Mouse (Mus musculus) E14TG2a.4 (cell line): Measurements from ENCODE around the gene Grik3.
A peak's percentile ranks its signal among the peaks of the same experiment; 100 is the strongest.

Source experiments
- H3K27me3 ChIP-seq: 2 replicates; pipeline ENCODE4 v1.6.1; 2014; ENCODE audit warnings: low read length, control low read depth; ENCODE audit not compliant: insufficient read depth
- H3K36me3 ChIP-seq: 2 replicates; pipeline ENCODE4 v1.6.1; 2014; ENCODE audit warnings: low read length, control low read depth; ENCODE audit not compliant: insufficient read depth
- H3K4me1 ChIP-seq: replicated peaks from 2 replicates; pipeline ENCODE4 v1.6.1; 2014; ENCODE audit warnings: low read depth, low read length, control low read depth
- H3K4me3 ChIP-seq: replicated peaks from 2 replicates; pipeline ENCODE4 v1.5.1; 2014; ENCODE audit warnings: mild to moderate bottlenecking, low read length
- H3K9me3 ChIP-seq: 2 replicates; pipeline ENCODE4 v1.6.1; 2014; ENCODE audit warnings: low read length, control low read depth
- CTCF ChIP-seq: conservative IDR thresholded peaks from 2 replicates; pipeline ENCODE4 v1.5.1; 2014; ENCODE audit warnings: low read length
- NANOG ChIP-seq: IDR thresholded peaks from 2 replicates; pipeline ENCODE4 v1.6.1; 2014; ENCODE audit warnings: borderline replicate concordance, low read length, mixed read lengths
- POU5F1 ChIP-seq: IDR thresholded peaks from 2 replicates; pipeline ENCODE4 v1.6.1; 2014; ENCODE audit warnings: low read length, borderline replicate concordance

The Grik3 gene

DNA sequence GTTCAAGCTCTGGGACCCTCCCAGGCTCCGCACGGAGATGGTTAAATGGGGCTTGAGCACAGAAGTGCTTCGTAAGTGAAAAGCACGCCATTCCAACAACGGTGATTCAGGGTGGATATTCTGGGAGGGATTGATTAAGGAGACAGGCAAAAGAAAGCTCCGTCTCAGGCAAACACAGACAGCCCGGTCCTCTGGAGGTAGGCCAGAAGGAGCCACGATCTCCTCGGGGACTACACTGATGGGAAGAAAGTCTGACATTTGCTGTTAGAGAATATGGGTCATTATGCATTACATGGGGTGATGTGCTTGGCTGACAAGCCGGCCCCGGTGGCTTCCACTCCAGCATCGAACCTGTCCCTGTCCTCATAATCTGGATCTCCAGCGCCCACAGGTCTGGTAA is 146.9 kb downstream of the Grik3 start:
- no peaks in the 10 kb centered on the region for H3K27me3 ChIP-seq
- TF ChIP-seq POU5F1 (no peak), NANOG (no peak), CTCF (no peak)
- peaks cover 50% of the 10 kb centered on the region for H3K36me3 ChIP-seq
- H3K4me3 ChIP-seq, result no peak overlapping the region
- H3K4me1 ChIP-seq, result peaks cover 38% of the 10 kb centered on the region
- H3K9me3 ChIP-seq, result no peaks in the 10 kb centered on the region

- Histone ChIP-seq H3K4me3 (no peak overlapping the region), H3K27me3 (peaks cover 3% of the 10 kb centered on the region; the same call in 1 of the 2 replicates), H3K36me3 (peaks cover 40% of the 10 kb centered on the region), H3K9me3 (no peaks in the 10 kb centered on the region), H3K4me1 (peaks cover 12% of the 10 kb centered on the region)
- no peak for TF ChIP-seq NANOG
- TF ChIP-seq POU5F1, result no peak
- no peak for TF ChIP-seq CTCF
Observed at GRCm38 (mm10) chr4:125640520-125640919, 150.0 kb downstream of the Grik3 start.

GRCm38 (mm10) chr4:125640921-125641663 is 150.6 kb downstream of the Grik3 start:
- peaks cover 3% of the 10 kb centered on the region; the same call in 1 of the 2 replicates for H3K27me3 ChIP-seq
- H3K36me3 ChIP-seq, result peaks cover 40% of the 10 kb centered on the region
- no peak for TF ChIP-seq POU5F1
- TF ChIP-seq NANOG, result no peak
- TF ChIP-seq CTCF, result no peak
- H3K4me1 ChIP-seq, result peaks cover 10% of the 10 kb centered on the region
- H3K9me3 ChIP-seq, result no peaks in the 10 kb centered on the region
- no peak overlapping the region for H3K4me3 ChIP-seq

DNA sequence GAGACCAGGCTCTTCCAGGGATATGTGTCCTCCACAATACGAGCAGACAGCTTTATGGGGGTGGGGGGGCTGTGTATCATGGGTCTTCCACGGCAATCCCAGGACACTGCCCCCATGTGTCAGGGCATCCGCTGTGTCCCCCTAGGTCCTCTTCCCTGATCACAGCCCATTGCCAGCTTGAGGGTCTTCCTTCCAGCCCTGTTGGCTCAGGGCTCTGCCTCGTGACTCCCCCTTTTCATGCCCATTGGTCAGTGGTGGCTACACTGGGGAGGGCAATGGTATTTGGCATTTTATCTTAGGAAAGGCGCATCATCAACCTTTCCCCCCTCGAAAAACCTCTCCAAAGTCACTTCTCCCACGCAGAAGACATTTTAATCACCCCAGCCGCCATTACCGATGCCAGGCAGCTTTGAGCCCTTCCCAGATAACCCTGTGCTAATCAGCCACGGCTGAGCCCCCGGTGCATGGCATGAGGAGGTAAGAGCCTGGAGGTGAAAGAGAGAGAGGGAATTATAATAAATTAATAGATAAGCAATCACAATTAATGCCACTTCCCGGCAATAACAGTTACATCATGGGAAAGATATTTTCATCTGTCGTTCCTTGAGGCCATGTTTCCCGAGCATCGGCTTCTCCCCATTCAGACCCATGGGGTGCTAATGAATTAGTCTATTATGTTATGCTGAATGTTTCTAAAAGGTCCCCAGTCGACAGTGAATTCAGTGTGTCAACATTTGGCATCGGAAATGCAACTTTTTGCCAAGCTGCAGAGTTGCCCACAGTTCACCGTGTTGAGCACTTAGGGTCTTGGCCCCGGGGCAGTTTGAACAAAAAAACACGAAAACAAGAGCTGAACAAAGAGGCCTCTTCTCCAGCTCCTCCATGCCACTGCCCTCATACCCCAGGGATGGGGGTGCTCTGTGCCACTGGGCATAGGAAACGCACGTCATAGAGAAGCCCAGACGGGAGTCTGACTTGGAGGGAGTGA is 154.4 kb downstream of the Grik3 start:
- Histone ChIP-seq H3K27me3 (peaks cover 27% of the 10 kb centered on the region), H3K36me3 (peaks cover 26% of the 10 kb centered on the region), H3K4me1 (no peaks in the 10 kb centered on the region), H3K9me3 (no peaks in the 10 kb centered on the region), H3K4me3 (no peak overlapping the region)
- no peak for TF ChIP-seq CTCF
- no peak for TF ChIP-seq POU5F1
- no peak for TF ChIP-seq NANOG

GRCm38 (mm10) chr4:125651676-125652246 is 161.3 kb downstream of the Grik3 start:
- H3K4me1 ChIP-seq, result peaks cover 50% of the 10 kb centered on the region
- TF ChIP-seq CTCF, result no peak
- TF ChIP-seq POU5F1, result no peak
- no peak for TF ChIP-seq NANOG
- H3K4me3 ChIP-seq, result 0 out of 2 replicates have a peak overlapping the region, but pooled peaks have one; percentile 14
- peaks cover 33% of the 10 kb centered on the region for H3K27me3 ChIP-seq
- no peaks in the 10 kb centered on the region for H3K9me3 ChIP-seq
- H3K36me3 ChIP-seq, result peaks cover 11% of the 10 kb centered on the region

GRCm38 (mm10) chr4:125656031-125656430 is 165.5 kb downstream of the Grik3 start:
- Histone ChIP-seq H3K27me3 (peaks cover 9% of the 10 kb centered on the region), H3K4me1 (peaks cover 46% of the 10 kb centered on the region), H3K4me3 (no peak overlapping the region), H3K36me3 (peaks cover 19% of the 10 kb centered on the region), H3K9me3 (no peaks in the 10 kb centered on the region)
- TF ChIP-seq NANOG (no peak), POU5F1 (no peak), CTCF (no peak)

- Histone ChIP-seq H3K4me1 (peaks cover 24% of the 10 kb centered on the region), H3K27me3 (peaks cover 9% of the 10 kb centered on the region), H3K9me3 (no peaks in the 10 kb centered on the region), H3K4me3 (no peak overlapping the region), H3K36me3 (peaks cover 24% of the 10 kb centered on the region)
- TF ChIP-seq CTCF, result no peak
- TF ChIP-seq NANOG, result no peak
- no peak for TF ChIP-seq POU5F1
Observed at GRCm38 (mm10) chr4:125658376-125658775, 167.9 kb downstream of the Grik3 start.

GRCm38 (mm10) chr4:125661982-125662381 is 171.5 kb downstream of the Grik3 start:
- H3K4me3 ChIP-seq, result no peak overlapping the region
- H3K4me1 ChIP-seq, result peaks cover 22% of the 10 kb centered on the region
- H3K27me3 ChIP-seq, result peaks cover 13% of the 10 kb centered on the region
- H3K36me3 ChIP-seq, result peaks cover 29% of the 10 kb centered on the region
- H3K9me3 ChIP-seq, result no peaks in the 10 kb centered on the region
- no peak for TF ChIP-seq CTCF
- TF ChIP-seq NANOG, result no peak
- no peak for TF ChIP-seq POU5F1
